Mouse (Mus musculus) lung, postnatal 36 days (tissue): Measurements from ENCODE around the gene Ncbp3.

ENCODE experiments used
- DNase-seq: peaks from one replicate; pipeline ENCODE4 v3.0.0; 2022; ENCODE audit warnings: mixed read lengths

Gene Ncbp3

DNA sequence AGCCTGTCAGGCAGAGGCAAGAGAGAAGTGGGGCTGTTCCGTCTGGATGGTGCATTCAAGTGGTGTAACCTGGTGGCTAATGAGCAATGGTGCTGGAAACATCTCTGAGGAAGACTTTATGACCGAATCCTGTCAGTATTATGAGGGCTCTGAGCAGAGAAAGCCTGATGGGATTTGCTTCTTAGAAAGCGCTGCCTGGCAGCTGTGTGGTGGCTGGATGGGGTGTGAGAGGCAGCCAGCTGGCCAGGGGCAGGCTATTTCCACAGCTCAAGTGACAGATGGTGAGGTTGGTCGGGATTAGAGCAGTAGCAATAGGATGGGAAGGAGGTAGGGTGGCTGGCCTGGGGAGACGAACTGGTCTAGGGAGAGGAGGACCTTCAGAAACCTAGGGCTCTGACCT lies 16.0 kb upstream of the Ncbp3 start:
- no peak for DNase-seq

DNA sequence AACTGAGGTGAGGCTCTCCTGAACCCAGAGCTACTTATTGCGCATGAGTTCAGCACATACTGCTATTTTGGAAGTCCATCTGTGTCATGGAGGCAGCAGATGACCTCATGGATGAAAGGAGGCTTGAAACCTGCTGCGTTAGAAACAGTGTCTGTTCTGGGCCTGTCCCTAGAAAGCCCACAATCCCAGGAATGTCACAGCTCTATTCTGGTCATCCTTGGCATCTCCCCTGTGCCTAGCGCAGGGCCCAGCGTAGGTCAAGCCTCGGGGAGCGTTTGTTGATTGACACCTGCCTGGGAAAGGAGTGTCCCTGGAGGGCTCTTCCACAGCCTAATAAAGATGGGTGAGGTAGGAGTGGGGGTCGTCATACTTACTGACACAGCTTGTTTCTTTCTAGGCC lies 11.5 kb upstream of the Ncbp3 start:
- no peak for DNase-seq

DNA sequence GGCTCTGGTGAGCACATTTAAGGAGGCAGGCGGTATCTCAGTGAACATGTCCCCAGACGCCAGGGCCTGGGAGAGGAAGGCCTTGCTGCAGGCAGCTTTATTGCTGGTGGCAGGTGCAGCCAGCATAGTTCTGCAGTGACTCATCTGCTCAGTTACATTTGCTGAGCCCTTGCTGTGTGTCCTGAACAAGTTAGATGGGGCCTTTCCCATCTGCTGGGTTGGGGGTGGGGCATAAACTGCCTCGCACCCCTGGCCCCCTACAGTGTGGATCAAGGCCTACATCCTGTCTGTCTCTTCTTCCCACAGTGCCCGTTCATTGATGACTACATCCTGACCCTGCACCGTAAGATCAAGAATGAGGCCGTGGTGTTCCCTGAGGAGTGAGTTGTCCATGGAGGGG lies 10.7 kb upstream of the Ncbp3 start:
- DNase-seq, result no peak

DNA sequence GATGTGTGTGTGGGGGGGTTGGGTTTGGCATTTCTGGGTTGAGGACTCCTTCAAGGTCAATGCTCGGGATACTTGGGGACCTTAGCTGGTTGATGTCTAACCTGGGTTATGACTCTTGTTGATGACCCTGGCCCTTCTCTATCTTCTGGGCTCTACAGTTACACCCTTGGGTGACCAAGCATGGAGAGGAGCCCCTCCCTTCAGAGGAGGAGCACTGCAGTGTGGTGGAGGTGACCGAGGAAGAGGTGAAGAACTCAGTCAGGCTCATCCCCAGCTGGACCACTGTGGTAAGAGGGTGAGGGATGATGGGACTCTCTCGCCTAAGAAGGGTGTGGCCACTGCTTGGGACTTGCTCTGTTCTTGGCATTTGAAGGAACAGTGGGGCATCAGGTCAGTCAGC lies 9.9 kb upstream of the Ncbp3 start:
- DNase-seq, result no peak

DNA sequence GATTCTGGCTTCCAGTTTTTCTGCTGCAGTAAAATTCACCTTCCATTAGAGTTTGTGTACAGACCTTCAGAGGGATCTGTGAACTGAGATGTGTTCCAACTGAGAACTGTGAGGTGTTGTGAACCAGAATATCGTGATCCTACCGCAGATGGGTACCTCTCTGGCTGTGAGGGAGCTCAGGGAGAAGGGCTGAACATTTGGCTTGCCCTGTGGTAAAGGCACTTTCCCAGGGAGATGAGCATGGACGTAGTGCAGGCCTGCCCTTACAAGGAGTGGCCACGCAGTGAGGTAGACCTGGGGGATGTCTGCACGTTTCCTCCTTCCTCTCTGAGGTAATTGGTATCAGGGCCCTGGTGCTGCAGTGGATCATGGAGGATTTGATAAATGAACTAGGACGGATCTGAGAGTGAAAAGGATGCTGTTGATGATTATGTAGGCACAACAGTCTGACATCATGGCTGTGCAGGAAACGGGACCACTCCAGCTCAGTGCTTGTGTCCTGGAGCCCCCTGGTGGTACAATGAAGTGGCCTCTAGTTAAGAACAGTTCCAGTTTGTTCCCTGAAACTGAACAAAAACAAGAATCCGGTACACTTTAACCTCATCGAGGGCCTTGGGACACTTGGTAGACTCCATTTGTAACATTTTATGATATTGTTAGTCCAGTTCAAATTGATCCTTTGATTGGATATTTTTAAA lies 8.3 kb upstream of the Ncbp3 start:
- DNase-seq, result peak; percentile 85

DNA sequence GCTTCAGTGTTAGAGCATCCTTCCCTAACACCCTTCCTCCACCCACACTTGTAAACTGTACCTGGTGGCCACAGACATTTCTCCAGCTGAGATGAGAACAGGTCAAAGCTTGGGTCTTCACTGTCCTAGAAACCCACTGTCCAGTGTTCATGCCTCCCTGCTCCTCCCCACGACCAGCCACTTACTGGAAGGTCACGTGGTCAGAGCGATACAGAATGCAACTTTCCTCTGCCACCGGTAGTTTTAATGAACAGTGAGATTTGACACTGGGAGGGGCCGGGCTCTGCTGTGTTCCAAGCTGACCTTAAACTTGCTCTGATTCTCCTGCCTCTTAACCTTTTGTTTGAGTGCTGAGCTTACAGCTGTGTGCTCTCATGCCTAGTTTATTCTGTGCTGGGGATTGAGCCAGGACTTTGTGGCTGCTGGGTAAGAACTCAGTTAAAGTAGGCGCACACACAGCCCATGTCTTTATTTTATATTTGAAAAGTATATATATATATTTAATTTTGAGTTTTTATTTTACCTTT lies 3.3 kb upstream of the Ncbp3 start:
- DNase-seq, result peak; percentile 43

DNA sequence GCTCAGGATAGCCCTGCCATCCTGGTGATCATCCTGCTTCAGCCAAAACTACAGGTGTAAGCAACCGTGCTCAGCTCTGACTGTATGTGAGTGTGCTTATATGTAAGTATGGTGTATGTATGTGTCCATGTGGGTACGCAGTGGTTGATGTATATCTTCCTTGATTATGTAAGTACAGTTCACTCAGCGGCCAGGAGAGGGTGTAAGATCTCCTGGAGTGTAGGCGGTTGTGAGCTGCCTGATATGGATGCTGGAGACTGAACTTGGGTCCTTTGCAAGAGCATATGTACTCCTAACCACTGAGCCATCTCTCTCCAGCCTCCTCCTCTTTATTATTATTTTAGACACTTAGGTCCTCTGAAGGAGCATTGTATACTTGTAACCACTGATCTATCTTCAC lies 2.8 kb upstream of the Ncbp3 start:
- no peak for DNase-seq

DNA sequence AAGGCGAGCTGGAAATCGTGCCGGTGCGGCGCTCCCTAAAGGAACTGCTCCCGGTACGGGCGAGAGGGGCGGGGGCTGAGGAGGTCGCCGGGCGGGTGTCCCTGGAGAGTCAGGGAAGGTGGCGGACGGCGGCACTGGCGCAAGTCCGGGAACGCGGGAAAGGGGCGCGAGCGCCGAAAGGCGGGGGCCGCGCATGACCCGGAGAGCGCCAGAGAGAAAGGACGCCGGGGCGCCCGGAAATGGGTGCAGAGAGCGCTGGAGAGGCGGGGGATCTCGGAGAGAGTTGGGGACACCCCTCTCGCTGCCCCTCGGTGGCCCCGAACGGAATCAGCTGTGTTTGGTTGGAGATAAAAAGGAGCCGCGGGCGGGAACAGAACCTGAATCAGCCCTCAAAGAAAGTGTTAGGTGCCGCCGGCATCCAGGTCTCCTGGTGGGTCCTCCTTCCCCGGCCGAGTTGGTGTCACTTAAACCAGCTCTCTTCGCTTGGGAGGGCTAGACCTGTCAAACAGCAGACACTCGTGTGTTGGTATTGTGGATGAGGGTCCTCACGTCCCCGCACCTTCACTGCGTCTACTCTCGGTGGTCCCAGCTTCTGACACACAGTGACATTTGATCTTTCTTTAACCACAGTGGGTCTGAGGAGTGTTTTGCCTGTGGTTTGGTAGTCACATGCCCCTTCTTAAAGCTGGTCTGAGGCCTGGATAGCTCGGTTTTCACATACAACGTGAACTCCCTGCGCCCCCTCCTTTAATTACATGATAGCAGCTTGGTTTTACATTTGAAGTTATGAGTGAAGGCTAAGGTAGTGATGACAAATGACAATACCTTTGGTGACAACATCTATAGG lies 670 bp downstream of the Ncbp3 start:
- DNase-seq, result no peak

DNA sequence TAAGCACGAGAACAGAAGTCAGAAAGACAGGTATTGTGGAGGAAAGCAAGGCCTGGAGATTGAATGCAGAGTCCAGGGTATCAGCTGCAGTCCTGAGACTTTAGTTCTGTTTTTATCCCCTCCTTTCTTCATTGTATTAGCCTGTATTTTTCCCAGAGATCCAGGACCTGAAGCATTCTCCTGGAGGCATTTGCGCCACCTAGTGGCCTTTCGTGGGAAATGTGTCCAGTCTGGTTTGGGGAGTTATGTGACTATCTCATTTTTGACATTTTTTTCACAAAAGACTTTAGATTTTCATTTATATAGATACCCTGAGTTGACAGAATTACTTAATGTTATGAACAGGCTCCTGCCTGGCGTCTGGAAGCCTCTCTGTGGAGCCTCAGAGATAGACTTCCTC lies 1.8 kb downstream of the Ncbp3 start:
- peak; percentile 88 for DNase-seq

DNA sequence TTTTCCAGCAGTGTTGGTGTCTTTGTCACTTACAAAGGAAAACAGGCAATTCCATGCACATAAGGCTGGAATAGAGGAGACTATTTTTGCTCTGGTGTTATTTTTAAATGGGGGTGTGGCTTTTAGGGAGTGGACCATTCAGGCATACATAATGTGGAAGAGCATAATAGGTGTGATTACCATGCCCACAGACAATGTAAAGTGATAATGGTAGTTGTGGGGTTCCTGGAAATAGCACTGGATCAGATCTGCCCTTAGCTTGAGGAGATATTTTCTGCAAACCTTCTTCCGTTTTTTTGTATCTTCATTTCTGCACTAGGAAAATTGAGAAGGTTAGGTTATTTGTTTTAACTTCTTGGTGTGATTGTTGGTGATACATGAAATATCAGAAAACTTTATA lies 5.2 kb downstream of the Ncbp3 start:
- no peak for DNase-seq

DNA sequence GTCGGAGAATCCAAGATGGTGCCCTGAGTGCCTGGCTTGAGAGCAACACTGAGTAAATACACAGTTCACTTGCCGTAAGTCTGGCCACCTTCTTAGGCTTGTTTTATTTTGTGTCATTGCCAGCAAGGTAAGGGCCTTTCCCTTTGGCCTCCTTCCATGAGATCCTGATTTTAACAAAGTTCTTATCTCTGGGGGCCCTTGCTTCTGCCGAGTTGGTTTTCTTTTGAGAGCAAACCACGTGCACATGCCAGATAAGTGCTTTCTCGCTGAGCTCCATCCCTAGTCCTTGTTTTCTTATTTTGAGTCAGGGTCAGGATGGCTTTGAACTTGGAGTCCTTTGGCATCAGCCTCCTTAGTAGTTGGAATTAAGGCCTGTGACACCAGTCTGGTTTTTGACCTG lies 10.1 kb downstream of the Ncbp3 start:
- peak; percentile 13 for DNase-seq

DNA sequence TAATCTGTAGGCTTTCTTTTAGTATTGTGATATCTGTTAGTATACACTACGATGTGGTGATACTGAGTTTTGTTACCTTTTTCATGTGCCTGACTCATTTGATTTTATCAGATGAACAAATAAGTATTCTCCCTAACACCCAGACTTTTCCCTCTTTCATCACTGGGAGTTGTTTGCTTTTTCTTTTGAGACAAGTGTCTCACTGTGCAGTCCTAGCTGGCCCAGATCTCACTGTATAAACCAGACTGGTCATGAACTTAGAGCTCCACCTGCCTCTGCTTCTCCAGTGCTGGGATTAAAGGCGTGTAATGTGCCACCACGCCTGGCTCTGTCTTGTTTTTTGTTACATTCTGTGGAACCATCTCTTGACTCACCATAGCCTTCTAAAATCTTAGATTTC lies 12.0 kb downstream of the Ncbp3 start:
- DNase-seq, result no peak

DNA sequence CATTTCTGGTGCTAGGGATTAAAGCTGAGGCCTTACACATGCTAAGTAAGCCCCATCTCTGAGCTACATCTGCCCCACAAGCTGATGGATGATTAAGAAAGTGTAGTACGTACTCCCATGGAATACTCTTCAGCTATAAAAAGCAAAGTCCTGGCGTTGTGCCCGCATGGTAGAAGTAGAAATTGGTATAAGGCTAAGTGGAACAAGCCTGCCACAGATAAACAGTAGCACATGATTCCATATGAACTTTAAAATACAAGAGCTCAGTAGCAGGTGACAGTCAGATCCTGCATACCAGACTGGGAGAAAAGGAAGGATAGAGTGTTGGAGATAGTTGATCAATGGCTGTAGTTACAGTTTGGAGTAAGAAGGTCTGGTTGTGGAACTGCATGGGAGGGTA lies 13.8 kb downstream of the Ncbp3 start:
- DNase-seq, result no peak

DNA sequence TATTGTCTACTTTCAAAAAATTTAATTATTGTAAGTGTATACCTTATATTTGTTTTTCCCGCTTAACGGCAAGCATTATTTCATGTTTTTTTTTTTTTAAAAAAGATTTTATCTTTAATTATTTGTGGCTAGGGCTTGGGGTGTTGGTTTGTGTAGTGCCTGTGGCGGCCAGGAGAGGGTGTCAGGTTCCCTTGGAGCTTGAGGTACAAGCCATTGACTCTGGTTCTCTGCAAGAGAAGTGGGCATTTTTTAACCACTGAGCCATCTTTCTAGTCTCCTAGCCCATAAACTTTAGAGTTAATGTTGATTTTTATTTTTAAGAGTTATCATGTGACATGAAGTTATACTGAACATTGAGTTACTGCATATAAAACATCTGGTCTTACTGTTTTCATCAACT lies 24.3 kb downstream of the Ncbp3 start:
- peak; percentile 45 for DNase-seq

DNA sequence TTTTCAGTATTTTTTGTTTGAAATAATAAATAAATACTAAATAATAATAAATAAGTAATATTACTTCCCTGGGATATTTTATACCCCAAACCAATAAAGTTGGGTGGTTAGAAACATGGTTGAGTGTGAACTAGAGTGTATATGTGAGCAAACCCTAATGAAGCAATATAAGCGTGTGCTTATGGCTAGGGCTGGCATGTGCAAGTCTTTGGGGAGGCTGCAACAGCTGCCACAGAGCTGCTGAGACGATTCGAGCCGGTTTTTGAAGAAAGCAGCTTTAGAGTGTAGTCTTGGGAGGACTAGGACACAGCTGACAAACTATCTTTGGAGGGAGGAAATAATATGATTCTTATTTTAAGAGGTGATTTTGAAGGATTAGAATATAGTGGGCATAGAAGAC lies 28.7 kb downstream of the Ncbp3 start:
- DNase-seq, result no peak

DNA sequence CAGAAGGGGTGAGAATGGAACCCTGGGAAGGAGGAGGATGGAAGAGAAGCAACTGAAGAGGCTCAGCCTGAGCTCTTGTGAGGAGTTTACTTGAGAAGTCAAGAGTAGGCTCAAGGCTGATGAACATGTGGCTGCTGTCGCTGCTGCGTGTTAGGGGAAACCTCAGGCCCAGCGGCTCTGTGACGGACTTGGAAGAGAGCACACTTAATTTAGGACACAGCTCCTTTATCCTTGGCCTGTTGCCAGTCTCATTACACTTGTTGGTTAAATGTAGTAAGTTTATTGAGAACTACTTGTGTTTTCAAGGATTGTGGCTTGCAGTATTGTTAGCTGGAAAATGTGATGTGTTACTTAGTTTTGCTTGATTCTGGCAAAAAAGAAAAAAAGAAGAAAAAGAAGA lies 29.1 kb downstream of the Ncbp3 start:
- no peak for DNase-seq

DNA sequence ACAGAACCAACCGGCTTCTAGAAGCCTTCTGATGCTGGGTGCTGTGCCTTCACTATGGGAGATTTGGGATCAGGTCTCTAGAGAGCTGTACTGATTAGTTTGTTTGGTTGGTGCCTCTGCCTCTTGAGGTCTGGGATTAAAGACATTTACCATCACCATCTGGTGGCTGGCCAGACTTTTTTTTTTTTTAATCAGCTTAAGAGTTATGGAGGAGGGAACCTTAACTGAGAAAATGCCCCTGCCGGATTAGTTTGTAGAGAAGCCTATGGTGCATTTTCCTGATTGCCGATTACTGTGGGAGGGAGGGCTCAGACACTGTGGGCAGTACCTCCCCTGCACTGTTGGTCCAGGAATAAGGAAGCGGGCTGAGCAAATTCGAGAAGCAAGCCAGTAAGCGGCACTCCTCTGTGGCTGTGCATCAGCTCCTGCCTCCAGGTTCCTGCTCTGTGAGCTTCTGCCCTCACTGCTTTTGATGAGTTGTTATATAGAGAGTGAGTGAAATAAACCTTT lies 29.7 kb downstream of the Ncbp3 start:
- no peak for DNase-seq

DNA sequence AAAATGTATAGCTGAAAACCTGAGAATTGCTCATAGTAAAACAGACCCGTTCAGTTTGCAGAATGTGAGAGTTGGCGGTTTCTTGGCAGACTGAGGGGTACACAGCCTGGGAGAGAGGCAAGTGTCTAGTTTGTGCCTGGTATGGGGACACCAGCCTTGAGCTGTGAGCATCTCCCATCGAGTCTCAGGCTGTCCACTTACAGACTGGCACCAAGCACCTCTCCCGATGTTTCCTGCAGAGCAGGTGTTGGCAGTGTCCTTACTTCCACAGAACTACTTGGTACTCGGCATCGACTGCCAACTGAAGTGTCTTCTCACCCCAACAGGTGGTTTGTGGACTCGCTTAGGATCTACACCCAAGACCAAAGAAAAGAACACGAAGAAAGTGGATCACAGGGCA lies 31.0 kb downstream of the Ncbp3 start:
- DNase-seq, result no peak

DNA sequence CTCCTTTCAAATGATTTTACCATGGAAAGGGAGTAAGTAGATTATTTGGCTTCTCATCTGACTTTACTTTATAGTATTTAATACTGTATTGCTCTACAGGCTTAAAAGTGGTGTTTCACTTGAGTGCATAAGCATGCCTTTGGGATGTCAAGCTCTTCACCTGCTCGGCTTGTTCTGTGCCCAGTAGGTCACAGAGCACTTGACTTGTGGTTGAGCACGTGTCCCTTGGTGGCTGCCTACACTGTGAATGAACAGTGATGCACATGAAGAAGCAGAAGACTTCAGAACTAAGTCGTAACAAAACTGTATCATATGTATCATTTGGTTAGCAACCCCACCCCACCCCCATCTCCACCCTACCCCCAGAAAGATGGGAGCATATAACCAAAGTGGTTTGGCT lies 32.7 kb downstream of the Ncbp3 start:
- no peak for DNase-seq

DNA sequence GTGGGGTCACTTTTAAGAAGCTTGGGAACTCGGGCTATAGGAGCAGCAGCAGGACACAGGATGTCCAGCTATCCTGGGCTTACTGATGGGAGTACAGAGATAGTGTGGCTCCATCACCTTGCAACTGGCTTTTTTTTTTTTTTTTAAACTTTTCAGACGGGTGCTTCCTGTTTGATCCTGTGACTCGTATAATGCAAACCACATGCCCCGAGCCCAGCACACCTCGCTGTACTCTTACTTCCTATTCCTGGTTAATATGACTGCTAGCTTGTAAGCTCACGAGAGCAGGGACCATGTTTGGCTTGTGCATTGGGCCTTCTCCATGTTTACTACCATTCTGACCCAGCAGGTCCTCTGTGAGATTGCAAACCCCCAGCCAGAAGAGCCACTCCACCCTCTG lies 36.7 kb downstream of the Ncbp3 start:
- DNase-seq, result peak; percentile 32

DNA sequence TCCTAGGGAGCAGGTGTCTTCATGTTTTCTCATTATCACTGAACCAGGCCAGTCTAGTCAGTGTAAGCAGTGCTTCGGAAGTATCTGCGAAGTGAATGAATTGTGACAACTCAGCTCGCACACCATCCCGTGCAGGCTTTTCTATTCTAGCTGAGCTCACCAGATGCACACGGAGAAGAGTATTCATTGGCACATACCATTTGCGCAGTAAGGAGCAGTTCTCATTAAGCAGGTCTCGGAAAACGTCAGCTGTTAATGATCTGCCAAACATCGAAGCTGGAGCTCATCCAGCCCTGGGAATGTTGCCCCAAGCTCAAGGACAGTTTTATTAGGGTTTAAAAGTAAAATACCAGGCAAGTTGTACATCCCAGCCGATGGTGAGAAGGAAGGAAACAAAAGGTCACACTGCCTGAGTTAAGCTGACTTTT lies 37.2 kb downstream of the Ncbp3 start:
- peak; percentile 10 for DNase-seq

DNA sequence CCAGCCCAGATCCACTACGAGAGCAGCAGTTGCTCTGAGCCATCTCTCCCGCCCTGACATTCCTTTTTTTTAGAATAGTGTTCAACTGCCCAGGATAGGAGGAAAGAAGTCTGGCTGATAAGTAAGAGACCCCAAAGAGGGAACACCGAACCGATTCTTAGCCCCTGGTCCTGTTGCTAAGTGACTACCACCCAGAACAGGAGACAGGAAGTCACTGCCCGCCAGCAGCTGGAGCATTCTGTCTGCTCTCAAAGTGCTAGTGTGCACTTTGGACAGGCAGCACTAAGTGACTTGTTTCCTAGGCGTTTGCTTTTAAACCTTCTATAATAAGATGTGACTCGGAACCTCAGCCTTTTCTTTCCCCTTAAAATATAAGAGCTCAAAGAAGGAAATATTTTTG lies 37.8 kb downstream of the Ncbp3 start:
- DNase-seq, result no peak

DNA sequence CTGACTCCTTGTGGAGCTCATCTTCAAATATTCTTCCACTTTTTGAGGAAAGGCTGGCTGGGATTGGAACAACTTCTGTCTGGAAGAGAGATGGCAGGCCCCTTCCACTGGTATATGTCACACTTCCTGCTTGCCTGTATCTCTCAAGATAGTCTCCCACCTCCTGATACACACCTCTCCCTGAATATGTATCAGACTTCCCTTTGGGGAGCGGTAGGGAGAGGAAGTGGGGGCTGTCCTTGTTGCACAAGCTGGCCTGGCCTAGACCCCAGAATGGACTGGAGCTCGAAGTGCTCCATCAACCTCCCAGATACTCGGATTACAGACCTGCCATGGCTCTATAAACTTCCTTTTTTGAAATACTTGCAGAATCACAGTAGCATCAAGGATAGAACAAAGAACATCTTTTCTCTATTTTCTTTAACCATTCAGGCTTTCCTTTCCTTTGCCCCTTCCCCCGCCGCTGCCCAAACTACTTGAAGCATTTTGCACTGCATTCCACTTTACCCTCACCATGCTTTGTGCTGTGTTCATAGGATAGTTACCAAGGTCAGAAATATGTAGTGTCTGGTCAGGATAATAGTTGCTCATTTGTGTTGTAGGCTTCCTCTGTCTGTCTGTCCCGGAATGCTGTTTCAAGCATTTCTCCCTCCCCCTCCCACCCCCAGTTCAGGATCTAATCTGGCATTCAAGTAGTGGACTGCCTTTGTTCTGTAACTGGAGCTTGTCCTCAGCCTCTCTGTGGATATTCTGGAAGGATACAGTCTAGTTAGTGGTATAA lies 40.3 kb downstream of the Ncbp3 start:
- DNase-seq, result no peak
